Mouse (Mus musculus) liver, adult 2 months (tissue): Measurements from ENCODE around the gene Atg16l1.

Experiments
- CTCF ChIP-seq: fragments of 200-500 bp; IDR thresholded peaks from 2 replicates; pipeline ENCODE4 v1.5.1; 2011; ENCODE audit warnings: low read depth, low read length, control low read depth
- POLR2A ChIP-seq: fragments of 200-500 bp; IDR thresholded peaks from 2 replicates; pipeline ENCODE4 v1.6.1; 2011; ENCODE audit warnings: low read length, control low read depth; ENCODE audit not compliant: insufficient read depth; ENCODE audit errors: extremely low read depth

DNA sequence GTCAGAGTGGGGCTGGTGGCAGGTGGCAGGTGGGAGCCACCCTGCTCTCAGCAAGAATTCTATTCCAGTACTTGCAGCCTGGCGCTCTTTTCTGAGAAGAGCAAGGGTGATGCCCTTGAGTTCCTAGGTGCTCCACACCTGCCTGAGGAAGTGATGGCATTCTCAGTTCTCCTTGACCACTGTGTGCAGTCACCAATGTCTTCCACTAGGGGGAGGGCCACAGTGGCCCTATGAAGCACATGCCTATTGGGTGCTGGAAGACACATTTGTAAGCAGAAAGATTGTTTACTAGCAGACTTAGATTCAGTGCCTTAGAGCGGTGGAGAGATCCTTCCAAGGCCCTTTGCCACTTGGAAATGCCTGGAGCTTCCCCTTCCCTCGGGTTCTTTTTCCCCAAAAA is 10.6 kb downstream of the Atg16l1 start:
- peak; percentile 75 for TF ChIP-seq CTCF
- TF ChIP-seq POLR2A = no peak
